Mouse (Mus musculus) MN1 (cell line): ENCODE data around the gene Epn1.

Experiments used
- DNase-seq: peaks from one replicate; pipeline ENCODE4 v3.0.0-alpha.2; 2016; ENCODE audit warnings: low spot score

The Epn1 gene

GRCm38 (mm10) chr7:5092831-5093510, 12.9 kb downstream of the Epn1 start:
- DNase-seq: no peak

GRCm38 (mm10) chr7:5098769-5099168, 18.7 kb downstream of the Epn1 start:
- DNase-seq: no peak

GRCm38 (mm10) chr7:5099796-5100195, 19.8 kb downstream of the Epn1 start:
- DNase-seq: no peak

GRCm38 (mm10) chr7:5101066-5101663, 21.1 kb downstream of the Epn1 start:
- no peak for DNase-seq

GRCm38 (mm10) chr7:5102564-5102963, 22.5 kb downstream of the Epn1 start:
- no peak for DNase-seq

GRCm38 (mm10) chr7:5108272-5108671, 28.2 kb downstream of the Epn1 start:
- no peak for DNase-seq

- DNase-seq: no peak
Measured at GRCm38 (mm10) chr7:5109301-5109700, 29.3 kb downstream of the Epn1 start.

- DNase-seq: no peak
Measured at GRCm38 (mm10) chr7:5112701-5113100, 32.7 kb downstream of the Epn1 start.

GRCm38 (mm10) chr7:5116850-5117249, 36.8 kb downstream of the Epn1 start, which contains the start of gene Rfpl4:
Gene Rfpl4 (minus strand): TSS chr7:5116950.
- DNase-seq: no peak

- DNase-seq: no peak
Measured at GRCm38 (mm10) chr7:5125078-5125477, 45.0 kb downstream of the Epn1 start.

- DNase-seq: peak; percentile 62
Measured at GRCm38 (mm10) chr7:5125549-5126406, 45.7 kb downstream of the Epn1 start, which contains the start of gene Rasl2-9. Gene Rasl2-9 (minus strand): TSS chr7:5125950.
